Mouse (Mus musculus) left cerebral cortex, adult 18-20 months (tissue): Measurements from ENCODE around the gene Slit3. TPM values are rescaled to one million over a fixed set of nuclear protein-coding genes. Genes with fewer than 3 reads are reported as not detected.

Source experiments
- DNase-seq, 2 experiments: peaks; one replicate each; pipeline ENCODE4 v3.0.0; 2021 to 2022; ENCODE audit warnings: low spot score in 2 of 2, mixed read lengths in 1 of 2
- total RNA-seq, 2 experiments: library from RNA; stranded (reverse); gene quantifications; 2 replicates each; pipeline ENCODE4 v1.2.3; 2021

Slit3 gene
- total RNA-seq, 2 experiments from 2014 or later = 45.7 to 50.4 TPM

DNA sequence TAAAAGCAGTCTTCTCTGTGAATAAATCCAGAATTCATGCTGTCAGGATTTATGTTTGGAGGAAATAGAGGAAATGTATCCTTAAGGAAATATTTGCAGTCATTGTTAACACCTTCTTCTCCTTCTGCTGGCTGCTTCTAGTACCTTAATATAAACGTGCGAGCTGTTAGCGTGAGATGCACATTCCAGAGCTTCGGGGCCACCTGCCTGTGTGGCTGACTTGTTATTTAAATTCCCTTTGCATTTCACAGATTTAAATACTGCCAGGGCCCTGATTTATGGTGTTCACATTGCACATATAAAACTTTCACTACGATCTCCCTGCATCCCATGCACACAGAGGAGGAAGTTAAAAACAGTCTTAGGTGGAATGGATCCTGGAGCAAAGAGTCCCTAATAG is 221.5 kb downstream of the Slit3 start:
- DNase-seq = peak in 1 of 2 experiments; percentile 24

DNA sequence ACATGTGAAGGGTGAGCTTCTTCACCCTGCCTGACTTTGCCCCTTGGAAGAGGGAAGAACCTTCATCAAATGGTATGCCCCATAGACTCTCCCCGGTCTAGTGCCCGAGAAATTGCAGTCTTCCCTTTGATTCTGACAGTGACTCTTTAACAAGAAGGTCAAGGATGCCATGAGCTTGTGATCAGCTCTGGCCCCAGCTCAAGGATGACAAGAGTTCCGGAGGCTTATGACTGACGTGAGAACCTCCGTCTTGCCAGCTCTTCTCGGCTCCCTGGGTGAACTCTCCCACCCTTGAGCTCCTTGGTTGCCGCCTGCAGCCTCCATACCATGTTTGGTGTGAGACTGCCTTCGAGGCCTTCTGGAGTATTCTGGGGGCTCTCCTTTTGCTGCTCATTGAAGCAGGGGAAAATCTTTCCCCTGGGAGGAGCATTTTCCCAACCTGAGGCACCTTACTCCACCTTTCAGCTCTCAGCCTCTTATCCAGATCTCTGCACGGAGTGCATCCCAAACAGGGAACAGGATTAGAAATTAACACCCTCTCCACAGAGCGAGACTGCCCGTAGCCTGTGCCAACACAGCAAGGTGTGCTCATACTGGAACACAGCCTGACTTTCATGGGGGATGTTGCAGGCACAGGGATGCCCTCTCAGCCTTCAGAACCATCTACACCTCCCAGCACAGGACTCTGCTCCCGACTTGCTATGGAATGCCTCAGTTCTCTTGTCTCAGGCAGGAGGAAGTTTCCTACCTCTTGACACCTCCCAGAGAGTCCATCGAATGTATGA is 224.9 kb downstream of the Slit3 start:
- DNase-seq = no peak

DNA sequence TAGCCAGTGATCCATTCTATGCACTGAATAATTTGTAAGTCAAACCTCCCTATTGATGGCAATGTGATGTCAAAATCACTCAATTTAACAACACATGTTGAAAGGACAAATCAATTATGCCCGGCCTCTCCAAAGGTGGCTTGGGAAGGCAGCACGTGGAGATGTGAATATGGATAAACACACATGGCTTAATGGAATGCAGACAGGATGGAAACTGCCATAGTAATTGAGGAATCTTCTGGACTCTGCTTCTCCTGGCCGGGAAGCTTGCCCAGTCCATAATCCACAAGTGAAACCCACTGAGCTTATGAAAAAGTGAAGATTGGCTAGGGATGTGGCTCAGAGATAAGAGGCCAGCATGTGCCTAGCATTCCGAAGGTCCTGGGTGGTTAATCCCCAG is 227.1 kb downstream of the Slit3 start:
- no peak for DNase-seq

- DNase-seq = peak; percentile 21 to 31
Observed at GRCm38 (mm10) chr11:35350968-35351367, 229.9 kb downstream of the Slit3 start.

- DNase-seq = no peak
Observed at GRCm38 (mm10) chr11:35351376-35351775, 230.4 kb downstream of the Slit3 start.

- no peak for DNase-seq
Observed at GRCm38 (mm10) chr11:35355811-35356210, 234.8 kb downstream of the Slit3 start.

DNA sequence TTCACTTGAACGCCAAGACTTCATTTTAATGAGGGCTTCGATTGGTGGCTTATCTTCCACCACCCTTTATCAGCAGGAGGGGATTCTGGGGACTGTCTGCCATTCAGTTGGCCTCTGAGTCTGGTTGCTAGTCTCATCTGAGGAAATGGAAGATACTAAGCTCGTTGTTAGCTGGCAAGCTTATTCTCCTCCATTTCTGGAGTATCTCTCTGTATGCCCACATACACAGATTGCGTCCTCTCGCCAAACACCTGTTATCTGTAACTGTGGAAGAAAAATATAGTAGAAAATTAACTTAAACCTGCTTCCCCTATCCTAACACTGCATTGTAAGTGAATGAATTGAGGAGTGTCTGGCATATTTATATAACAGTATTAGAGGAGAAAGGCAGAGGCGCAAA is 240.0 kb downstream of the Slit3 start:
- DNase-seq = peak; percentile 17 to 23

DNA sequence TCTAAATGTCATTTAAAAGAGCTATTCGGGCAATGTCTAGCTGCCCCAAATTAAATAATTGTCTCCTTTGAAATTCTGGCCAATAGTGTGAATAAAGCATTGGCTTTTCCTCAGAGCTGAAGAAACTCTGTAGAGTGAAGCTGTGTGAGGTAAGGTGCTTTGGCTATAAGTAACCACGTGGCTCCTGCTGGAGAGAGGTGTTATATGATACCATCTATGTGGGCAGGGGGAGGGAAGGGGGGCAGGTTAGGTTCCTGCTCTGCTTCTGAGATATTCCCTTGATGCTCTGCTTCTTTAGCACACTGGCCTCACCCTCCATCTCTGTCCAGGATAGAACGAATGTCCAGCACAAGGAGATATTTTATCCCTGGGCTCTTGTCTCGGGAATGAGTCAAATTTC is 242.0 kb downstream of the Slit3 start:
- no peak for DNase-seq

- no peak for DNase-seq
Observed at GRCm38 (mm10) chr11:35364469-35364868, 243.4 kb downstream of the Slit3 start.

DNA sequence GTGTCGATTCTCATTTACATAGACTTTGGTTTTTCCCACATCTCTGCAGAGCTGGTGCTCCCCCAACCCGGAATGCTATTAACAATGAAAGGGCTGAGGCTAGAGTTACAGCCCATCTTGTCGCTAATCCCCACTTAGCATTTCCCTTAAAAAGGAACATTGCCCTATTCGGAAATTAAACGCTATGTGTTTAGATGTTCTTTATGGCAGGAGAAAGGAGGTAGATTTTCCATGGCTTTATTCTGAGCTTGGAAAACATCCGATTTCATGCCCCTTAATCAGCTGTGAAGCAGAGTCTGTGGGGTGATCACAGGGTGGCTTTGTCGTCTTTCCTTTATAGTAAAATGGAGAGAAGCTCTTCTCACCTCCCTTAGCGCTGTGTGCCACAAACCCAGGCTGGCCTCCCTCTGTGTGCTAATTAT is 244.5 kb downstream of the Slit3 start:
- DNase-seq = no peak

GRCm38 (mm10) chr11:35366611-35367010 is 245.6 kb downstream of the Slit3 start:
- no peak for DNase-seq

DNA sequence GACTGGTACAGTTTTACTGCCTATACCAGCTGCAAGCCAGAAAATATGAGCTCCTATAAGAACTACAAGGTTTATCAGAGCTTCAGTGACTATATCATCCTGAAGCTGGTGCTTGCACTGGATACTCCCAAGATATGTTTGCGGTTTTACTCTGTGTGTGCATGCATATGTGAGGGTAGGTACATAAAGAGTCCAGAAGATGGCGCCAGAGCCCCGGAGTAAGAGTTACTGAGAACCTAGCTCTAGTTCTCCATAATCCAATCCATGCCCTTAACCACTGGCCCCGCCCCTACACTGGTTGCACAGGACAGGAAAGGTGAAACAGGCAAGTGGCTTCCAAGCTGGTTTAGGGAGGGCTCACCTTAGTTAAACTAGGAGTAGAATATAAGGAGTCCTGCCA is 246.2 kb downstream of the Slit3 start:
- no peak for DNase-seq

GRCm38 (mm10) chr11:35369964-35370363 is 248.9 kb downstream of the Slit3 start:
- no peak for DNase-seq

DNA sequence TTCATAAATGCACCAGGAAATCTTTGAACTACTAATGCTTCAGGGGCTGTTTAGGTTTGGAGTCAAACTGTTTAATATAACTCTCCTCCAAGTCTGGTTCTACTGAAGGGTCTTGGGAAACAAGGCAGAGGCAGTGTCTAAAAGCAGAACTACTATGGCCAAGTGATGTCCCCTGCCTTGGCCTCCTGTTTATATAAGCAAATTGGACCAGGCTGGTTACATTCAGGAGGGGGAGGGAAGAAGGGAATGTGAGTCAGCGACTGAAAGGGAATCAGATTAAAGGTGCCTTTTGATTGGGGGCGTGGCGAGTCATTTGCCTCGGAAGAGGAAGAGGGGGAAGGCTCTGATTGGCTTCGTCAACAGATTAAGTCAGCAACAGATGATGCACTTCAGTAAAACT is 249.7 kb downstream of the Slit3 start:
- no peak for DNase-seq

GRCm38 (mm10) chr11:35372410-35372809 is 251.4 kb downstream of the Slit3 start:
- DNase-seq = no peak

DNA sequence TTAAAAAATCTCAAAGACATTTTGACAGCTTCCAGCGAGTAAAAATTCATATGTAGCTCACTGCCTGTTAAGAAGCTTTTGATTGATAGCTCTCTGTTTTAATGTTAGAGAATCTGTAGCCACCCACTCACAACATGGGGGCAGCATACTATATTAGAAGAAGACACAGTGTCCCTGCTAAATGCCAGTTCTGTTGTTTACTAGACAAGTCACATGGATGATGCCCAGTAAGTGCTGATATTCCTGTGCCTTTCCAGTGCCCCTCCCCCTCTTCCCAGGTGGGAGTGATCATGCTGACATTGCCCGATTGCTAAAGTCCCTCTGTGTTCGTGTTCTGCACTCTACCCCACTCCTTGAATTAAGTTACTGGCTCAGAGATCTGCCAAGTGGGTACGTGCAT is 254.0 kb downstream of the Slit3 start:
- no peak for DNase-seq

DNA sequence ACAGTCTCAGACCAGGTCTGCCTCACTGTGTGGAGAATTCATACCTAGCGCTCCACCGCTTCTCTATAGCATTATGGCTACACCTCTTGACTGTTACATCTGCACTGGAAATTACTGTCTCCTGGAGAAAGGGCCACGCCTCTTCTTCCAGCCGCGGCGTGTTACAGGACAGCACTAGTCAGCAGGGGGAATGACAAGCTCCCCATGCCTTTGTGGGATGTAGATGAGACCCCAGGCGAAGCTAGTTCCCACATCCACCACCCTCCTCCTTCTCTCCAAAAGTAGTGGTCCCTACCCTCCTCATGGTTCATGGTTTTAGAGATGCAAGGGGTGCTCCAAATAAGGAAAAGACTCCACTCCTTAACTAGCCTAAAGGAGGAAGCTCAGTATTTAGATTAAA is 257.8 kb downstream of the Slit3 start:
- DNase-seq = no peak

DNA sequence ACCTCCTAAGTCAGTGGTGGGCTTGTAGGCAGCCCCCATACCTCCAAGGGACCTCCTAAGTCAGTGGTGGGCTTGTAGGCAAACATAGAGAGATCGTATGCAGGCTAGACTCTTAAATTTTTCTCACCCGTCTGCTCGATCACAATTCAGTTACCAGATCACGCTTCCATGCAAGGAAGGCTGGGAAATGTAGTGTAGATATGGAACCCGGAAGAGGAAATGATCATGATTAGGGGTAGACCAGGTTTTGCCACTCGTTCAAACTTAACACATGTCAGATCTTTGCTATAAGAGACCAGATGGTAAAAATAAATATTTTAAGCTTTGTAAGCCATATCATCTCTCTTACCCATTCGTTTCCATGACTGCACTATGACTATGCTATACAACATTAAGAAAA is 258.4 kb downstream of the Slit3 start:
- no peak for DNase-seq

- no peak for DNase-seq
Observed at GRCm38 (mm10) chr11:35380766-35381165, 259.7 kb downstream of the Slit3 start.

DNA sequence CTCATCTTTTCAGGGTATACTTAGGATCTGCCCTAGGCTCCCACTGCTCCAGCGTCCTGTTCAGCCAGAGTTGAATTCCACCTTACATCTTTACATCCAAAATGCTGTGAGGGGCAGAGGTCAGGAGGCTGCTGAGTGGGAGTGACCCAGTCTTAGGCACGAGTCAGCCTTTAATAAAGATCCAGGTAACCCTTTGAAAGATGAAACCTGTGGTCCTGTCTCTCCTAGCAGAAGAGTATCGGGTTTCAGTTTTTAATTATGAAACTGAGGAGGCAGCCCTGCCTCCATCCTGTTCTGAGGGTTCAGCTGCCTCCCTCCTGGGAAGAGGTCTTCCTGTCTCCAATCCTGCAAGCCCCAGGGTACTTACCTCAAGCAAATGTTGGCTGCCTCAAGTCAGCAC is 264.4 kb downstream of the Slit3 start:
- no peak for DNase-seq

DNA sequence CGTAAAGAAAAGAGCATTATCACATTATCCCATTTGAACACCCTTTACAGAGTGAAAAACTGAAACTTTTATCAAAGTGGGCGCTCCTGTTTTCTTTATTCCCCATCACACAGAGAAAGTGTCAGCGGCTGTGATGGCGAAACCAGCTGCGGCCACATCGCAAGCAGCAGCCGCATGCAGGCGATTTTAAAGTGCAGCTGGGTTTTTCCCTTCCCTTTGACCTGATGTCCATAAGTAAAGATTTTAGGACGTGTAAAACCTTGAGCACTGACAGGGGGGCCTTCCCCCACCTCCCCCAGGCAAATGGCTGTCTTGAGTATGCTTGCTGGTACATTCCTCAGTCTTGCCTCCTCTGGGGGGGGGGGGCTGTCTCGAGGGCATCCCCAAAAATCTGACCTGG is 266.8 kb downstream of the Slit3 start:
- no peak for DNase-seq

DNA sequence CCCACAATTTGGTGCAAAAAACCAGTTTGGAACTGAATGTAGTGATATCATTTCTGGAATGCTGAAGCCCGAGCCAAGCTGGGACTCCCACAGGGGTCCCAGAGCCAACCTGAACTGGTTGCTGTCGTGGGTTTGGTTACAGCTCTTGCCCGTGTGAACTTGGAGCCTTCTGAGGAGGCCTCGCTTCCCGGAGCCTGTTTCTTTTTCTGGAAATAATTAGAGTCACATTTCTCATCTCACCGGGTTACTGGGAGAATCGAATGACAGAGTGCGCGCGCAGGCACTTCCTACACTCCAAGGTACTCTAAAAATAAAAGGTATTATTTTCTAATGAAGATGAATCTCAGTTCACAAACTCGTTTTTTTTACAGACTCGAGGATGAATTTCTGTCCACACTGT is 267.4 kb downstream of the Slit3 start:
- no peak for DNase-seq

- DNase-seq = no peak
Observed at GRCm38 (mm10) chr11:35389341-35389740, 268.3 kb downstream of the Slit3 start.
